Mouse (Mus musculus): Measurements from ENCODE around the gene Mob3a.

The Mob3a gene

DNA sequence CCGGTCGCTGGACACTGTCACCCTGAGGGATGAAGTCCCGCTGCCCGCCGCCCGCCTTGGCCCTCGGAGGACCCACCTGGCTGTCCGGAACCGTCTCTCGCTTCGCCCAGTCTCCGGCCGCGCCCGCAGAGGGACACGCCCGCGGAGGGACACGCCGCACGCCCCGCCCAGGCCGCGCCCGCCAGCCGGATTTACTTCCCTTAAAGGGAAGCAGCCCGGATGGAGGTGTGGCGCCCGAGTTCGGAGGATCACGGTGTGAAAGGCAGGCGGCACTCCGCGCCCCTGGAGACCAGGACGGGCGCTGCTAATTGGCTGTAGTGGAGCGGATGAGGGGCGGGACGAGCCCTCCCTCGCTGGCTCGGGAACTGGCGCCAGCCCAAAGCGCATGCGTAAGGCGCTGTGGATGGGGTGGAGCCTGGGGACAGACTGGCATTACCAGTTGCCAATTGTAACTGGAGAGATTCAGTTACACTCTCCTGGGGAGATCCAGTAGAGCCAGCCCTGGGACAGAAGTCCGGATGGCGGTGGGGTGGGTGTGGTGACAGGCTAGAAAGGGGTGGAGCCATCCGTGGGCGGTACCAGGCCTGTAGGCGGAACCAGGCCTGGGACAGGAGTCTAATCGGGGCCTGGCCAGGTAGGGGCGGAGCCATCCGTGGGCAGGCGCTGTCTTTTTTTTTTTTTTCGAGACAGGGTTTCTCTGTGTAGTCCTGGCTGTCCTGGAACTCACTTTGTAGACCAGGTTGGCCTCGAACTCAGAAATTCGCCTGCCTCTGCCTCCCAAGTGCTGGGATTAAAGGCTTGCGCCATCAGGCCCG is at the start of gene Mob3a, which contains the start of gene Izumo4:
Mob3a (minus strand) TSS at position 257 of the 815 bp plus-strand sequence.
Izumo4 (plus strand) TSS at position 464 of the 815 bp plus-strand sequence.
- DNase-seq: peak; percentile 99

DNA sequence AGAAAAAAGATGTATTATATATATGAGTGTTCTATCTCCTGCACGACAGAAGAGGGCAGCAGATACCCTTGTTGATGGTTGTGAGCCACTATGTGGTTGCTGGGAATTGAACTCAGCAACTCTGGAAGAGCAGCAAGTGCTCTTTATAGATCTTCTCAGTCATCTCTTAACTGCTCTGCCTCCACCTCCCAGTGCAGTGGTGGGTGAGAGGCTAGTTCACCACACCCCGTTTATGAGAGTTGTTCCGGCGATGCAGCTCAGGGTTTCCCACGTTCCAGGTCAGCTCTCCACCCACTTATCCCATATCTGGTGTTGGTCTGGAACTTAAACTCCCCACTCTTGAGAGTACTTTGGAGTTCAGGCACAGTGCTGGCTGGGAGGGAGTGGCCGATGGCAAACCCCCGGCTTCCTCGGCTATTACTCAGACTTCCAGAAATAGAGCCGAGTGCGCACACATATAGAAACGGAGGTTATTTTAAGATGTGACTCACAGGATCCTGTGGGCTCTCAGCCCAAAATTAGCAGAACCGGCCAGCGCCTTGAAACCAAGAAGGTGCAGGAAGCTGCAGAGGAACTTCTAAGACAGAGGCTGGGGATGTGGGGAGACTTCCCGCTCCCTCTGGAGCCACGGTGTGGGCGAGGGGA is 49.5 kb upstream of the Mob3a start:
- DNase-seq: peak; percentile 64

DNA sequence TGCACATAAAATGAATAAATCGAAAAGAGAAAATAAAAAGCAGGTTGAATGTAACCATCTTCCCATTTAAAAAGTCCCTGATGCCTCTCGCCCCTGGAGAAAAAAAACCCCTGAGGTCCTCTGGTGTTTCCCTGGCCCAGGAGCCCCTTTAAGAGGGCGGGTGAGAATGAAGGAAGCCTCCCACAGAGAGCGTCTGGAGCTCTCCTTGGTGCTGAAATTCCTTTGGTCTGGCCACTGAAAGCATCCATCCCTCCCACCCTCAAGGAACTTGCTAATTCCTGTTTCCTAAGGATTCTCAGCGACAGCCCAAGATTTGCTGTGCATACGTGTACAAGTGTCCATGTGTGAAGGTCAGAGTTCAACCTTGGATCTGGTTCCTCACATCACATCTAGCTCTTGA is 46.8 kb upstream of the Mob3a start:
- DNase-seq: no peak

DNA sequence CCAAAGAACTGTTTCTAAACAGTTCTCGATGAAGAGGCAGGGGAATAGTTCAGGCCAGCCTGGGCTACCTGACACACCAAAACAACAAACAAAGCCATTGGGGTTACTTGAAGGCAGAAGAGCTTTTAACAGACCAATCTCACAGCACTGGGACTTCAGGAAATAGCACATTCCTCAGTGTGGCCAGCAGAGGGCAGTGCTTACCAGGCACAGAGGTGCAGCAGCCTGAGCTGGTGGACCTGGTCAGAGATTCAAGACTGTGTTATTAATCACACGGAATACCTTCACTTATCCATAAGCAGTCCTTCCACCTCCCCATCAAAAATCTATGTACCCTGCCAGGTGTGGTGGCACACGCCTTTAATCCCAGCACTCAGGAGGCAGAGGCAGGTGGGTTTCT is 45.6 kb upstream of the Mob3a start:
- peak; percentile 87 for DNase-seq

DNA sequence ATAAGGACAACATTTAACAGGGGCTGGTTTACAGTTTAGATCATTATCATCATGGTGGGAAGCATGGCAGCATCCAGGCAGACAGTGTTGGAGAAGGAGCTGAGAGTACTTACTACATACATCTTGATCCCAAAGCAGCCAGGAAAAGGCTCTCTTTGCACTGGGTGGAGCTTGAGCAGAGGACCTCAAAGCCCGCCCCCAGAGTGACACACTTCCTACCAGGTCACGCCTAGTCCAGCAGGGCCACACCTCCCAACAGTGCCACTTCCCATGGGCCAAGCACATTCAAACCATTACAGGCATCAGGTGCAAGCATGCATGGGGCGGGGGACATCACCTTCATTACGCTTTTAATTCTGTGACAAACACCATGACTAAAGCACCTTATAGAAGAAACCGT is 42.5 kb upstream of the Mob3a start:
- DNase-seq: peak; percentile 55

DNA sequence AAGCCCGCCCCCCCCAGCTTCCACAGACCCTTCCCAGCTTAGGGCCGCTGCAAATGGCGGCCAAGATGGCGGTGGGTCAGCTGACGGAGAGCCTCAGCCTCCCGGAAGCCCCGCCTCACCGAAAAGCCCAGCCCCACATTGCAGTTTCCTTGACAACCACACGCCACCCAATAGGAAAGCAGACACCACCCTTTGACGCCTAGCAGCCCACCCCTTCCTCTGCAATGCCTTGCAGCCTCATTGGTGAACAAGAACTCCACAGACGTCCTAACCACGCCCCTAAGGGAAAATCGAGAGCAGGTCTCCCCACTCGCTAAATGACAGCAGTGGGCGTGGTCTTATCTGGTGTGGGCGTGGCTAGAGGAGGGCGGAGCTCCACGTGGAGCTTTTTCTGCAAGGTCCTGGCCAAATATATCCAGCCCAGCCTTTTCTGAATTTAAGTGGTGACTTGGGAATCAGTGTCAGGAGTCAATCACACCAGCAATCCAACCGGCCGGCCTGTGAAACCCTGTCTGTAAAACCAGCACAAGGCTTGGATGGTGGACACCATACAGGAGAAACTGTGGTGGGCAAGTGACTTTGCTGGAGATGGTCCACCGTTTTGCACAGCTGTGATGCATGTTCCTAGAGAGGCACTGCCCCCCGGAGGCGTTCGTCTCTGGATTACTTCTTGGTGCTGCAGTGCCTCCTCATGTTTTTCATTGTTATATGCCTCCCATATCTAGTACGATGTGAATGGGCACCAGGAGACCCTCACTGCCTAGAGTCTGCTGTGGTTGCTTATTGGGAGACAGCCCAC is 40.6 kb upstream of the Mob3a start, which contains the start of gene Ap3d1:
Ap3d1 (minus strand) TSS at position 85 of the 799 bp plus-strand sequence.
- DNase-seq: peak; percentile 99

DNA sequence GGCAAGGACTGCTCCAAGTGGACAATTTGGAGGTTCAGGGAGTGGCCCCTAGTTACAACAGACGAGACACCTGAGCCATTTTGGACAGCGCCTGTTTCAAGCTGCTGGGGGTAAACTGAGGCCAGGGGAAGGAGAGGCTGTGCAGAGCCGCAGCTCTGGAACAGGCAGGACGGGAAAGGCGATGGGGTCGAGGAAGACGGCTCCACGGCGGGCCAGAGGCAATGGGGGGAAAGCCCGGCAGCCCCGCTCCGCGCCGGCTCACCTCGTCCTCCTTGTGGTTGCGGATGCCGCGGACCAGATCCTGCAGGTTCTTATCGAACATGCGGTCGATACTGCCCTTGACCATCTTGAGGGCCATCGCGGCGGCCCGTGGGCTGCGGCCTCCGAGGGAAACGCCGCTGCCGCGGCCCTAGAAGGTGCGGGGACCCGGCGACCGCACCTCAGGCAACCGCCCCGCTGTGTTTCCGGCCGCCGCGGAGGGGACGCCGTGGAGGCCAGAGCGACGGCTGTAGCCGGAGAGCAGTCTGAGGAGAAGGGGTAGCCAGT is 39.9 kb upstream of the Mob3a start:
- DNase-seq: peak; percentile 59

DNA sequence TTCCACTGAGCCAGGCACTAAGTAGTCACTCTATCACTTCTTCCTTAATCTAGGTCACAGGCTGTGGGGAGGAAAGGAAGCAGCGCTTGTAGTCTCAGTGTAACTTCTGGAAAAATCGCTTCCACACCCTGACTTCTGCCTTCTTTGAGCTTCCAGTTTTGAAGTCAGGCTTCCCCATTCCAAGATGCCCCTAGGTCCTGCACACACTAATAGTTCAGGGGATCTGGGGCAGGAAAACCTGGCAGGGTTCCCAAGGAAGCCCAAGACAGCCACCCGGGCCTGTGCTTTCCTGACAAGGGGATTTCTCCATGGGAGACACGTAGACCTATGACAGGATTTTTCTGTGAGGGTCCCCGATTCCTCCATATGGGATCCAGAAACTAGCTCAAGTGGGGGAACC is 39.4 kb upstream of the Mob3a start:
- peak; percentile 68 for DNase-seq

DNA sequence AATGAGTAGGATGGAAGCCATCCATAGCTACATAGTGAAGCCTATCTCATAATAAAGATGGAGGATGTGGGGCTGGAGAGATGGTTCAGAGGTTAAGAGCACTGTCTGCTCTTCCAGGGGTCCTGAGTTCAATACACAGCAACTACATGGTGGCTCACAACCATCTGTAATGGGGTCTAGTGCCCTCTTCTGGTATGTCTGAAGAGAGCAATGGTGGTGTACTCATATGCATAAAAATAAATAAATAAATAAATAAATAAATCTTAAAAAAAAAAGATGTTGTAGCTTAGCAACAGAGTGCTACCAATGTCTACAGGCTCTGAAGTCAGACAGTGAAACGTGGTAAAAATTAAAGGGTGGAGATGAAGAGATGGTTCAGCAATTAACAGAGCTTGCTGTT is 36.9 kb upstream of the Mob3a start:
- peak; percentile 36 for DNase-seq

DNA sequence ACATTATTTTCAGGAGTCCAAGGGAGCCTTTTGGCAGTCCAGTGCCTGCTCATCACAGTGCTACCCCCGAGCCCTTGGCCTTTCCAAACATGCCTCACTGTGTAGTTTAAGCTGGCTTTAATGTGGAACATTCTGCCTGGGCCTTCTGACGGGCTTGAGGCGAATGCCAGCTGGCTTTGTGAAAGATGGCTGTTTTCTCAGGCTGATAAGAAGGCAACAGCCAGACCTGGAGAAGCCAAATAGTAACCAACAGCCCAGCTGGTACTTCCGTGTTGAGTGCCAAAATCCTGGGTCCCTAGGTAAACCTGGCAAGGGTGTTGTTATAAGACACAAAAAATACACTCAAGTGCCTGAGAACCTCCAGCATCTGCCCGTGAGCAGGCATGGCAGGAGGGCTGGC is 35.0 kb upstream of the Mob3a start:
- peak; percentile 83 for DNase-seq

DNA sequence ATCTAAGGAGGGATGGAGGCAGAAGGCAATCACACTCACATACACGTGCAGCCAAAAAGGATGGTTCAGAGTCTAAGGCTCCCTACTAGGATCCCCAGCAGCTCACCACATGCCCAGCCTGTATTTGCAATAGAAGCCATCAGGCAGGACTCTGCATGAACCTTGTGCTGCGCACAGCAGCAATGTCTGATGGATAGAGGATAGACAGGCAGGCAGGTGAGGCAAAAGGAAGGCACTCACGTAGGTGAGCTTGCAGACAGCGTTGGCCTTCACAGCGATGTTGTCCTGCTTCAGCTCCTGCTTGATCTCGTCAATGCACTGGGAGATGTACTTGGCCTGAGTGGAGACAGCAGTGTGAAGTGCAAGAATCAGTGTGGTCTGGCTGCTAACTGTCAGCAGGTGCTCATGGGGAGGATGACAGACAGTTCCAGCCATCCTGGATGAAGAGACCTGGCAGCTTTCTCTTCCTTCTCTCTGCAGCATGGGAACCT is 30.9 kb upstream of the Mob3a start:
- DNase-seq: peak; percentile 70

DNA sequence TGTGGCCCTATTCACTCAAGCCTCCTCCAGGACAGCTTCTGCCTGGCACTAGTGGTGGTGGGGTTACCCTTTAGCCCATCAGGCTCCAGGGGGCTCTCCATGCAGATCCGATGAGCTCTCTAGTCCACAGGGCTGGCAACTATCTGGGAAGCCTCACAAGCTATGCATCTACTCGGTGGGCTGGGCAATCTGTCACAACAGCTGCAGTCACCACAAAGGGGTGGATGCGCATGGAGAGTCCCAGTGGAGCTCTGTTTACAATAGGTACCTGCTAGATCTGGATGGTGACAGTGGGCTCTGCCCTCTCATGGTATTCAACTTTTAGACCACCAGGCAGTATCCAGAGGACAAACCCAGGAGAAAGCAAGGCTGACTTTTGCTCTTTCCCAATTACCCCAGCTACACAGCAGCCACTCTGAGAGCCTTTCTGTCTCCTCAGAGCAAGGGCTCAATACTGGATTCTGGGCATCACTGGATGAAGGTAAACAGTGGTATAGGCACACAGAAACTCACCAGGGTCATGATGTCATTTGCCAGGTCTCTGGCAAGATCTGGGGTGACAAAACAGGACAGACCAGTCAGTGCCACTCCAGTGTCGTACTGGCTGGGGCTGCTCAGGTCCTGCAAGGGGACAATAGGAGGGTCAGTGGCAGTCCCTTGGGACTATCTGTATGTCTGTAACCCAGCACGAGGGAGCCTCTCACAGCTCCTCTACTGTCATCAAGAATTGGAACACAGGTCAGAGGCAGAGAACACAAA is 25.8 kb upstream of the Mob3a start:
- no peak for DNase-seq

DNA sequence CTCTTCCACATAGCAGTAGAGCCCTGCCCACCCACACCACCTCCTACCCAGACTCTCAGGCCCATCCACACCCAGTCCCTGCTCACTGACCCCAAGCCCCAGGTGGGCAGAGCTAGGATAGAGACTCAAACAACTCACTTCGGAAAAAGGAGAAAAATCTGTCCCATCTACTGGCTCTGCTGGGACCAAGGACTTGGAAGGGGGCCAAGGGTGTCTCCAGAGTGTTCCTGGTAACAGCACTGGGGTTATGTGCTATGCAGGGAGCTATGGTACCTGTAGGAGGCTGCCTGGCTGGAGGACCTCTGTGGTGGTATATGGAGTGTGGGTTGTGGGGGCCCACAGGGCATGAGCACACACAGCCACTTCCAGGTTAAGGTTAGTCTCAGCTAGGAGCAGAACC is 15.5 kb upstream of the Mob3a start:
- no peak for DNase-seq

DNA sequence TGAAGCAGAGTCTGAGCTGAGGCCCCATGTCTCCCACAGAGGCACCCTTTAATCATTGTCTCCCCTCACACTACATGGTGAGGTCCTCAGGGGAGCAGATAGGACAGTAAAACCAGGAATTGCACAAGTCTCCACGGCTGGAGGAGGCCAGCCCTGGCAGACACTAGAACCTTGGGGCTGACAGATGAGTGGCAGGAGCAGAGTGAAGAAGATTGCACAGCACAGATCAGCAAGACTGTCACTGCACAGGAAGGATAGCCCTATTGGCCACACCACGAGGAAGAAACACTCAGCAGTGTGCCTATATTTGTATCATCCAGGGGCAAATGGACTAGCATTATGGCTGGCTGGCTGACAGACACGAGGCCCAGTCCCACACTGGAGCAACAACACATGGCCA is 9.1 kb upstream of the Mob3a start:
- DNase-seq: no peak

DNA sequence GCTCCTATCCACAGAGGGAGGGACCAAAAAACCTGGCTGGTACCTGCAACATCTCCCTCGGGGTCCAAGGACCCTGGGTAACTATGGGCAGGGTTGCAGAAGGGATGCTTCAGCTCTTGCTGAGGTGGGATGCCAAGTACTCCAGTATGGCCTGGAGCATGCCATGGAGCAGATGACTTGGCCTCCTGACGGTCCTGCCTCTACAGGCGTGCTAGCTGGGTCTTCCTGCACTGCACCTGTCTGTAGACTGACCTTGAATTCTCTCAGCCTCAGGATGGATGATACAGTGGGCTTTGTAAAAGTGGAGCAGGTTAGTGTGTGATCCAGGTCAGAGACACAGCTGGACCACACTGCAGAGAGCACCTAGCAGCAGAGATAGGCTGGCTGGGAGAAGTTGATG is 3.7 kb upstream of the Mob3a start:
- DNase-seq: no peak

DNA sequence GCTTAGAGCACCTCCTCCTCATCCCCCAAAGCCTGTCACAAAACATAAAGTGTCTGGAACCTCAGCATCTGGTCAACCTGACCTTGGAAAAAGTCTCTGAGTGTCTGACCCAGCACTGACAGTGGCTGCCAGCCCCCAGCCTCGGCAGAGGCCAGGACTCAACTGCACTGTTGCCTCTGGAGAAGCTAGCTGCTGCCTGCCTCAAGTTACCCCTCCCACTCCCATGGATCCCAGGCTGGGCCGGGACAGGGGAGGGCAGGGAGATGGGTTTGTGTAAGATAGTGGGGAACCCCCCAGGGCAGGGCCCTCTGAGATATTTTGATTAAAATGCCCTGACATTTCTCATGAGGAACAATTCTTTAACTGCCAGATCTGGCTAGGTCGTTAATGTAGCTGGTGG is 3.3 kb upstream of the Mob3a start:
- no peak for DNase-seq

DNA sequence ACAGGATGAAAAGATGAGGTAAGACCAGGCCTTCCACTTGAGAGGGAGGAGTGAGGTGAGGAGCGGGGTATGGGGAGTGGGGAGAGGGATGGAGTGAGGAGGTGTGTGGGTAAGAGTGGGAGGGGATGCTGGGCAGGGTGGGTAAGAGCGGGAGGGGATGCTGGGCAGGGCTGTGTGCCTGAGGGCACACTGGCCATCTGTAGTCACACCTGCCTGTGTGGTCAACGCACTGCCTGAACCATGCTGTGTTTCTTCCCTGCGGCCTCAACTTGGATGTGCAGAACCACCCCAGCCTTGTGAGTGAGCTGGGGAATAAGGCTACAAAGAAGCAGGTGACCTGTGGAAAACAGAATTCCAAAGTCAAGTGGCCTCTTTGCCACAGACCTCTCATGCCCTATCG is 2.6 kb upstream of the Mob3a start:
- no peak for DNase-seq

DNA sequence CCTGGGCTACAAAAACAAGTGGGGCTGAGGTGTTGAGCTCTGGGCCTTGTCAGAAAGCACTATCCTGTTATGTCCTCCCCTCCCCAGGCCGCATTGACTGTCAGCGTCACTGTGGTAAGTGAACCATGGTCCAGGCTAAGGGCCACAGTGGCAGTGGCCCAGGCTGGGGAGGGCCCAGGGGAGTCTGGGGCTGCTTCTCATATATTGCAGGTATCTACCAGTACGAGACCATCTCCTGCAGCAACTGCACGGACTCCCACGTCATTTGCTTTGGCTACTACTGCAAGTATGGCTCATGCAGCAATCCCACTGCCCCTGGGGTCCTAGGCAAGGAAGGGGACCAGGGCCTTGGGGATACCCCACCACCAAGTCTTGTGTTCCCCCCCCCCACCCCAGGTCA is 1.9 kb upstream of the Mob3a start:
- peak; percentile 71 for DNase-seq

DNA sequence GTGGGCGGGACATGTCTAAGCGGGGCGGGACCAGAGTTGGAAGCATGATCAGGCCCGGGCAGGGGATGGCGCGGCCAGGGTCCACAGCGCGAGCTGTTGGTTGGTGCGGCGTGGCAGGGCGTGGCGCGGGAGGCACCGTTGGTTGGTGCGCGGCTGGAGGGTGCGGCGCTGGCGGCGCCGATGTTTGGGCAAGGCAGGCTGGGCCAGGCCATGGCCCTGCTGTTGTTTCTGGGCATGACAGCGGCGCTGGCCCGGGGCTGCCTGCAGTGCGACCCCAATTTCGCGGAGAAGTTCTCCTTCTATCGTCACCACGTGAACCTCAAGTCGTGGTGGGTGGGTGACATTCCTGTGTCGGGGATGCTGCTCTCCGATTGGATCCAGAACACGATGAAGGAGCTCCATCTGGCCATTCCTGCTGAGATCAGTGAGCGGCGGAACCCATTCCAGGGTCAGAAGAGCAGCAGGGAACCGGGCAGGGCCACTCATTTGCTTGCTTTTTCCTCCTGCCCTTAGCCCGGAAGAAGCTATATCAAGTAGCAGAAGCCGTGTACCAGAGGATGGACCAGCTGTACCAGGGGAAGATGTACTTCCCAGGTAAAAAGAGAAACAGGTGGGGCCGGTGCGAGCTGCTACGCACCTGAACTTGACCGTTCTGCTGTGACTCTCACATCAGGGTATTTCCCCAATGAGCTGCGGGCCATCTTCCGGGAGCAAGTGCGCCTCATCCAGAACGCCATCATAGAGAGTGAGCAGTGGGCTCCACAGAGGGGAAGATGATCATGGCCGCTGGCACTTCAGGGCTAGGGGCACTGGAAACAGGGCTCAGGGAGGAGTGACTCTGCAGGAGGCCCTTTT is 986 bp upstream of the Mob3a start:
- DNase-seq: peak; percentile 97

DNA sequence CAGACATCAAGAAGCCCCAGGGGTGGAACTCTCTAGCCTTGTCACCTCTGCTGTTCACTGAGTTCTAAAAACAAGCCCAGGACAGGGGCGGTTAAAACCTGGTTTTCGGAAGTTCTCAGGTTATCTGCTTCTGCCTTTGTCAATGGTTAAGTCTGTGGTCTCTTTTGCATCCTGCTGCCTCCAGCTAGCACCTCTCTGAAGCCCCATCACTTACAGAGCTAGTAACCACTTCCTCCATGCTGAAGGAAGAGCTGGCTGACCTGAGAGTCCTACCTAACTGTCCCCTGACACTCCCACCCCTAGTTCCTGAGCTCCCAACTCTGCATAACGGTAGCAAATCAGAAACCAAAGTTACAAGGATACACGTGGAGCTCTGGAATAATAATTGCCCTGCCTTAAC is 1.0 kb downstream of the Mob3a start:
- DNase-seq: no peak

DNA sequence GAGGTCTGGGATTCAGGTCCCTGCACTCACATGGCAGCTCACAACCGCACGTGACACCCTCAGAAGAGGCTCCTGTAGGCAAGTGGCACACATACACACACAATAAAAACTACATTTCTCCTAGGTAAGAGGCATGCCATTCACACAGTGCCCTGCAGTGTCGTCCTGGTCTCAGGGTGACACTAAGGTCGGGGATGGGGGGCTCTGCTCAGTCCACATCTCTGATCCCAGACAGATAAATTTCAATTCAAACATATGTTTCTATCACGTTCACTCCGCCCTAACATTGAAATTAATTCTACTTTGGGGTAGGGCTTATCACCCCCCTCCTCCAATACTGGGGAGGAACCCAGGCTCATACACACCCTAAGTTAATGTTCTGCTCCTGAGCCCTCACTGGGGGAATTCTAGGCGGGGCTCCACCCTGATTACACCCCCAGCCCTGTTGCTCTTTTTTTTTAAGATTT is 1.7 kb downstream of the Mob3a start:
- DNase-seq: no peak

All from cerebellum, adult 9-10 months (tissue).